21 mouse cellular contexts compared by ENCODE assay signal in genomic region chr6:136296251-136296650, GRCm38 (mm10). TPM values are rescaled to one million over a fixed set of nuclear protein-coding genes. Genes with fewer than 3 reads are reported as not detected.
"Had no signal": no experiment of that assay in that cellular context is flagged by ENCODE, and none has a peak within 500 bp of the region (broad histone marks: within the 10 kb centered on the region; RNA-seq: fewer than 3 reads in every experiment).

No protein-coding gene starts in this region.

- H3K9me3 ChIP-seq: lung, embryonic 15.5 days; midbrain, embryonic 13.5 days; midbrain, embryonic 15.5 days; neural tube, embryonic 12.5 days; stomach, embryonic 15.5 days had no signal

- H3K4me3 ChIP-seq: lung, embryonic 15.5 days; megakaryocyte, embryonic 14.5 days; midbrain, embryonic 13.5 days; midbrain, embryonic 15.5 days; neural tube, embryonic 12.5 days; stomach, embryonic 15.5 days had no signal

- H3K9ac ChIP-seq: lung, embryonic 15.5 days; midbrain, embryonic 13.5 days; midbrain, embryonic 15.5 days; neural tube, embryonic 12.5 days; stomach, embryonic 15.5 days had no signal

- ATAC-seq: lung, postnatal 0 days; midbrain, embryonic 13.5 days; midbrain, embryonic 15.5 days had no signal

- H3K4me2 ChIP-seq: lung, embryonic 15.5 days; midbrain, embryonic 11.5 days; midbrain, embryonic 13.5 days; midbrain, embryonic 15.5 days; neural tube, embryonic 12.5 days; stomach, embryonic 15.5 days had no signal

- H3K27me3 ChIP-seq: lung, embryonic 15.5 days; megakaryocyte, embryonic 14.5 days; midbrain, embryonic 13.5 days; midbrain, embryonic 15.5 days; neural tube, embryonic 12.5 days; stomach, embryonic 15.5 days had no signal

- H3K27ac ChIP-seq: lung, embryonic 15.5 days; macrophage; midbrain, embryonic 13.5 days; midbrain, embryonic 15.5 days; neural tube, embryonic 12.5 days; stomach, embryonic 15.5 days; stomach, postnatal 0 days had no signal

- H3K36me3 ChIP-seq: lung, embryonic 15.5 days; midbrain, embryonic 13.5 days; midbrain, embryonic 15.5 days; neural tube, embryonic 12.5 days; stomach, embryonic 15.5 days had no signal

- DNase-seq: lung, adult 2 months; lung, postnatal 14 days; lung, postnatal 36 days; right cerebral cortex, postnatal 14 days; thymus, adult 2 months; thymus, postnatal 25 days; thymus, postnatal 4 days had no signal

- H3K4me1 ChIP-seq: lung, embryonic 15.5 days; megakaryocyte, embryonic 14.5 days; midbrain, embryonic 13.5 days; midbrain, embryonic 15.5 days; neural tube, embryonic 12.5 days; stomach, embryonic 15.5 days had no signal

RNA-seq across cellular contexts. Expression of gene Gm8994, which starts 31.1 kb away (rescaled TPM):
- polyA plus RNA-seq: lung, adult 2 months; lung, embryonic 15.5 days; lung, postnatal 0 days; macrophage; midbrain, embryonic 11.5 days; midbrain, embryonic 13.5 days; midbrain, embryonic 15.5 days; midbrain, postnatal 0 days; neural tube, embryonic 12.5 days; neural tube, embryonic 14.5 days; spleen, adult 2 months; stomach, postnatal 0 days; testis, adult 2 months had no signal
